Mouse (Mus musculus) neural tube, embryonic 11.5 days (tissue): Measurements from ENCODE around the gene Gng13. TPM values are rescaled to one million over a fixed set of nuclear protein-coding genes. Genes with fewer than 3 reads are reported as not detected.
"Not testable (repeated sequence)": the region's sequence is repeated elsewhere in the genome, so short reads cannot be mapped to it uniquely, and the experiment has no call there.

Experiments
- ATAC-seq: fragments of 200-750 bp; cut with Nextera tagmentation; 2 replicates; pipeline ENCODE4 v1.8.0; 2017; ENCODE audit warnings: moderate number of reproducible peaks, mild to moderate bottlenecking, moderate TSS enrichment, moderate library complexity; ENCODE audit not compliant: insufficient read depth, low FRiP score, low TSS enrichment
- DNase-seq: peaks from one replicate; pipeline ENCODE4 v3.0.0-alpha.2; 2015; ENCODE audit warnings: low spot score
- H3K27ac ChIP-seq: fragments of 300-500 bp; sonication (generic); 2 replicates; pipeline ENCODE4 v1.5.1; 2014; ENCODE audit warnings: low read depth, mild to moderate bottlenecking, low read length
- H3K27me3 ChIP-seq: fragments of 300-500 bp; sonication (generic); 2 replicates; pipeline ENCODE4 v1.6.1; 2014; ENCODE audit warnings: mild to moderate bottlenecking, low read length, mixed read lengths; ENCODE audit not compliant: control insufficient read depth, insufficient read depth
- H3K36me3 ChIP-seq: fragments of 300-500 bp; sonication (generic); 2 replicates; pipeline ENCODE4 v1.6.1; 2014; ENCODE audit warnings: mild to moderate bottlenecking, low read length, moderate library complexity, mixed read lengths; ENCODE audit not compliant: control insufficient read depth, insufficient read depth
- H3K4me1 ChIP-seq: fragments of 300-500 bp; sonication (generic); 2 replicates; pipeline ENCODE4 v1.6.1; 2014; ENCODE audit warnings: low read length, mixed read lengths; ENCODE audit not compliant: control insufficient read depth, insufficient read depth
- H3K4me2 ChIP-seq: fragments of 300-500 bp; sonication (generic); 2 replicates; pipeline ENCODE4 v1.6.1; 2014; ENCODE audit warnings: low read depth, mild to moderate bottlenecking, moderate library complexity
- H3K4me3 ChIP-seq: fragments of 300-500 bp; sonication (generic); 2 replicates; pipeline ENCODE4 v1.5.1; 2014; ENCODE audit warnings: low read depth, low read length
- H3K9ac ChIP-seq: fragments of 300-500 bp; sonication (generic); 2 replicates; pipeline ENCODE4 v1.6.1; 2014; ENCODE audit warnings: mild to moderate bottlenecking, low read length
- H3K9me3 ChIP-seq: fragments of 300-500 bp; sonication (generic); 2 replicates; pipeline ENCODE4 v1.6.1; 2016; ENCODE audit warnings: low read length; ENCODE audit not compliant: control insufficient read depth
- WGBS: fragments of 180-500 bp; shearing (Covaris S2); extraction: QIAGEN DNeasy Blood & Tissue Kit; methylation state at CpG from one replicate; pipeline ENCODE4 v1.1.7; 2014; 5-methylcytosine and 5-hydroxymethylcytosine counted together
- polyA plus RNA-seq: library from polyadenylated mRNA; unstranded; fragments of >200 nt; fragmentation: Nextera tagmentation; extraction: Ambion mirVana; gene quantifications from 2 replicates; pipeline ENCODE4 v1.2.1, GENCODE M21; 2014

The Gng13 gene
- polyA plus RNA-seq, 1 experiment from 2014 or later: 2.8 TPM

GRCm38 (mm10) chr17:25723919-25724318, 6.9 kb downstream of the Gng13 start:
- Histone ChIP-seq H3K27me3 (no peaks in the 10 kb centered on the region), H3K4me2 (no peak overlapping the region), H3K9ac (no peak overlapping the region), H3K9me3 (no peaks in the 10 kb centered on the region), H3K4me1 (peaks cover 18% of the 10 kb centered on the region), H3K4me3 (no peak overlapping the region), H3K27ac (no peak overlapping the region), H3K36me3 (peaks cover 8% of the 10 kb centered on the region)
- WGBS: 79% methylated on average over 7 of the region's 7 CpGs
- ATAC-seq (no peak), DNase-seq (no peak)

GRCm38 (mm10) chr17:25725264-25725663, 8.3 kb downstream of the Gng13 start:
- no peak for ATAC-seq
- Histone ChIP-seq H3K27me3 (no peaks in the 10 kb centered on the region), H3K4me3 (no peak overlapping the region), H3K36me3 (peaks cover 8% of the 10 kb centered on the region), H3K4me2 (no peak overlapping the region), H3K9ac (no peak overlapping the region), H3K4me1 (peaks cover 18% of the 10 kb centered on the region), H3K9me3 (no peaks in the 10 kb centered on the region), H3K27ac (no peak overlapping the region)
- WGBS: 78% methylated on average over 6 of the region's 6 CpGs
- DNase-seq: no peak

- Histone ChIP-seq H3K9me3 (no peaks in the 10 kb centered on the region), H3K4me2 (peak within 1 kb of the TSS; percentile 92), H3K27me3 (no peaks in the 10 kb centered on the region), H3K27ac (no peak within 1 kb of the TSS), H3K36me3 (peaks cover 4% of the 10 kb centered on the region; the same call in 1 of the 2 replicates), H3K4me3 (peak within 1 kb of the TSS; percentile 64), H3K4me1 (peaks cover 18% of the 10 kb centered on the region), H3K9ac (peak within 1 kb of the TSS; percentile 82)
- under 1% methylated on average over 37 of the region's 37 CpGs for WGBS
- ATAC-seq (peak; percentile 96), DNase-seq (peak; percentile 99)
Measured at GRCm38 (mm10) chr17:25727265-25728008, 10.5 kb downstream of the Gng13 start, which contains the start of the genes Chtf18 and Rpusd1. Gene Chtf18 (minus strand): TSS chr17:25727419. Gene Rpusd1 (plus strand): TSS chr17:25727670.

GRCm38 (mm10) chr17:25728009-25728270, 11.0 kb downstream of the Gng13 start:
- DNase-seq (no peak), ATAC-seq (peak; percentile 14)
- H3K9me3 ChIP-seq: no peaks in the 10 kb centered on the region
- peaks cover 18% of the 10 kb centered on the region for H3K4me1 ChIP-seq
- 28% methylated on average over 4 of the region's 4 CpGs for WGBS
- H3K27me3 ChIP-seq: no peaks in the 10 kb centered on the region
- H3K4me3 ChIP-seq: peak overlapping the region; percentile 64
- H3K27ac ChIP-seq: no peak overlapping the region
- peaks cover 4% of the 10 kb centered on the region; the same call in 1 of the 2 replicates for H3K36me3 ChIP-seq
- H3K4me2 ChIP-seq: peak overlapping the region; percentile 90
- peak overlapping the region; percentile 82 for H3K9ac ChIP-seq

- DNase-seq (peak; percentile 90), ATAC-seq (no peak)
- H3K4me3 ChIP-seq: no peak overlapping the region
- WGBS: 26% methylated on average over 2 of the region's 2 CpGs
- no peak overlapping the region for H3K4me2 ChIP-seq
- H3K27me3 ChIP-seq: no peaks in the 10 kb centered on the region
- no peaks in the 10 kb centered on the region for H3K9me3 ChIP-seq
- H3K4me1 ChIP-seq: peaks cover 7% of the 10 kb centered on the region
- H3K36me3 ChIP-seq: no peaks in the 10 kb centered on the region
- no peak overlapping the region for H3K27ac ChIP-seq
- H3K9ac ChIP-seq: no peak overlapping the region
Measured at GRCm38 (mm10) chr17:25732082-25732481, 15.1 kb downstream of the Gng13 start.

- H3K27me3 ChIP-seq: no peaks in the 10 kb centered on the region
- no peak overlapping the region for H3K4me2 ChIP-seq
- H3K27ac ChIP-seq: no peak overlapping the region
- no peak for ATAC-seq
- no peak overlapping the region for H3K4me3 ChIP-seq
- no peaks in the 10 kb centered on the region for H3K4me1 ChIP-seq
- no peaks in the 10 kb centered on the region for H3K36me3 ChIP-seq
- no peak overlapping the region for H3K9ac ChIP-seq
- H3K9me3 ChIP-seq: no peaks in the 10 kb centered on the region
- 89% methylated on average over 5 of the region's 5 CpGs for WGBS
- no peak for DNase-seq
Measured at GRCm38 (mm10) chr17:25735246-25735645, 18.3 kb downstream of the Gng13 start.

- no peaks in the 10 kb centered on the region for H3K27me3 ChIP-seq
- no peaks in the 10 kb centered on the region for H3K4me1 ChIP-seq
- no peaks in the 10 kb centered on the region for H3K9me3 ChIP-seq
- no peak for DNase-seq
- 91% methylated on average over 3 of the region's 3 CpGs for WGBS
- no peaks in the 10 kb centered on the region for H3K36me3 ChIP-seq
- H3K27ac ChIP-seq: no peak within 1 kb of the TSS
- no peak within 1 kb of the TSS for H3K4me2 ChIP-seq
- no peak within 1 kb of the TSS for H3K4me3 ChIP-seq
- no peak within 1 kb of the TSS for H3K9ac ChIP-seq
- ATAC-seq: no peak
Measured at GRCm38 (mm10) chr17:25735745-25736144, 18.8 kb downstream of the Gng13 start, which contains the start of gene Mslnl. Gene Mslnl (plus strand): TSS chr17:25736042.

- H3K4me1 ChIP-seq: no peaks in the 10 kb centered on the region
Measured at GRCm38 (mm10) chr17:25738861-25739260, 21.9 kb downstream of the Gng13 start.

GRCm38 (mm10) chr17:25741471-25741870, 24.5 kb downstream of the Gng13 start:
- H3K9ac ChIP-seq, H3K4me2 ChIP-seq, H3K27me3 ChIP-seq, H3K4me1 ChIP-seq, H3K27ac ChIP-seq, H3K9me3 ChIP-seq, H3K36me3 ChIP-seq, DNase-seq, H3K4me3 ChIP-seq, ATAC-seq: not testable (repeated sequence)
- WGBS: 78% methylated on average over 12 of the region's 12 CpGs

More at GRCm38 (mm10) chr17:25738861-25739260, 21.9 kb downstream of the Gng13 start:
- H3K36me3 ChIP-seq: no peaks in the 10 kb centered on the region
- ATAC-seq (no peak), DNase-seq (no peak)
- no peaks in the 10 kb centered on the region for H3K27me3 ChIP-seq
- H3K4me3 ChIP-seq: no peak overlapping the region
- H3K4me2 ChIP-seq: no peak overlapping the region
- H3K27ac ChIP-seq: no peak overlapping the region
- H3K9ac ChIP-seq: no peak overlapping the region
- 82% methylated on average over 7 of the region's 7 CpGs for WGBS
- no peaks in the 10 kb centered on the region for H3K9me3 ChIP-seq
